Mouse (Mus musculus) thymus, adult 2 months (tissue): ENCODE data around the gene Gnmt. TPM values are rescaled to one million over a fixed set of nuclear protein-coding genes. Genes with fewer than 3 reads are reported as not detected.

Source experiments
- DNase-seq: peaks from one replicate; pipeline ENCODE4 v3.0.0; 2021
- H3K27ac ChIP-seq: fragments of 200-500 bp; 2 replicates; pipeline ENCODE4 v1.5.1; 2012; ENCODE audit warnings: low read length, control low read depth; ENCODE audit not compliant: control insufficient read depth, insufficient read depth
- H3K27me3 ChIP-seq: fragments of 200-500 bp; 2 replicates; pipeline ENCODE4 v1.6.1; 2012; ENCODE audit warnings: mild to moderate bottlenecking, low read length, moderate library complexity, mixed read lengths; ENCODE audit not compliant: control insufficient read depth, insufficient read depth
- H3K36me3 ChIP-seq: fragments of 200-500 bp; 2 replicates; pipeline ENCODE4 v1.6.1; 2012; ENCODE audit warnings: mild to moderate bottlenecking, low read length, moderate library complexity; ENCODE audit not compliant: control insufficient read depth, insufficient read depth
- H3K4me1 ChIP-seq: fragments of 200-500 bp; replicated peaks from 2 replicates; pipeline ENCODE4 v1.6.1; 2012; ENCODE audit warnings: low read length; ENCODE audit not compliant: control insufficient read depth, insufficient read depth
- H3K4me3 ChIP-seq: fragments of 200-500 bp; 2 replicates; pipeline ENCODE4 v1.5.1; 2012; ENCODE audit warnings: mild to moderate bottlenecking, low read length, control low read depth, moderate library complexity; ENCODE audit not compliant: control insufficient read depth, insufficient read depth
- CTCF ChIP-seq: fragments of 200-500 bp; IDR thresholded peaks from 2 replicates; pipeline ENCODE4 v1.5.1; 2012; ENCODE audit warnings: mild to moderate bottlenecking, control low read depth, low read length, moderate library complexity, borderline replicate concordance; ENCODE audit not compliant: control insufficient read depth, poor library complexity, insufficient read depth; ENCODE audit errors: extremely low read depth
- POLR2A ChIP-seq: fragments of 200-500 bp; IDR thresholded peaks from 2 replicates; pipeline ENCODE4 v1.6.1; 2012; ENCODE audit warnings: mild to moderate bottlenecking, low read length, control low read depth, moderate library complexity; ENCODE audit not compliant: control insufficient read depth, poor library complexity, insufficient read depth; ENCODE audit errors: extremely low read depth
- WGBS: fragments of 180-500 bp; shearing (Covaris S2); methylation state at CpG from one replicate; pipeline ENCODE4 v1.1.7; 2018; 5-methylcytosine and 5-hydroxymethylcytosine counted together
- polyA plus RNA-seq: library from polyadenylated mRNA; depleted of rRNA; stranded (reverse); fragments of >200 nt; gene quantifications from 2 replicates; pipeline ENCODE4 v1.2.3, GENCODE M21; 2012

The Gnmt gene
- polyA plus RNA-seq, 1 experiment = 4.4 TPM

- TF ChIP-seq CTCF = no peak
- no peak for TF ChIP-seq POLR2A
- H3K4me3 ChIP-seq = no peak overlapping the region
- 93% methylated on average over 12 of the region's 12 CpGs for WGBS
- no peak for DNase-seq
- peaks cover 20% of the 10 kb centered on the region for H3K4me1 ChIP-seq
- 0 out of 2 replicates have a peak, but pooled peaks cover 6% of the 10 kb centered on the region for H3K36me3 ChIP-seq
- H3K27me3 ChIP-seq = no peaks in the 10 kb centered on the region
- no peak overlapping the region for H3K27ac ChIP-seq
Measured at GRCm38 (mm10) chr17:46758753-46759152, 29.8 kb upstream of the Gnmt start.

DNA sequence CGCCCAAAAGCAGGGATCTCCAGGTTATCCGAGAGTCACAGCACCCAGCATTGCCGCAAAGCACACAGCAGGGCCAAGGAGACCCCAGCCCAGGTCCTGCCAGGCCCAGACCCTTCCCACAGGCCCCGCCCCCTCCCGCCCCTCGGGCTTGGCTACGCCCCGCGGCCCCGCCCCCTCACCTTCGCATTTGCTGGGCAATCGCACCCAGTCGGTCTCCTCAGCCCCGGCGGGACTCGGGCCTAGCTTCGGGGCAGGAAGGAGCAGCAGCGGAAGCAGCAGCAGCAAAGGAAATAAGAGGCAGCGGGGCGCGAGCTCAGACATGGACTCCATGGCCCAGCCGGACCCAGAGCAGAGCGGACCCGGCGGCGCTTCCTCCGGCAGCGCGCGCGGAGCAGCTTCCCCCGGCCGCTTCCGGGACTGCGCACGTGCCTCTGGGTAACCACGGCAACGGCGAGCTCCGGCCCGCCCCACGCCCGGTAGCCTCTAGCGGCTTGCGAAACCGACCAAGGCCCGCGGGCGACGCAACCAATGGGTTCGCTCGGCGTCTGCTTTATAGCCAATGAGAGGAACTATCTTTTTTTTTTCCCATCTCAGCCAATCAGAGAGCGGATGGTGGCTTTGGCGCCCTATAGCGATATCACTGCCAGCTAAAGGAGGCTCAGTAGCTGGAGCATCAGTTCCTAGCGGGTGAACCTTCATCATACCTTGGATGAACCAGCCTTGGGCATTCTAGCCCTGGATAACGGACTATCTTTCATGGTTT lies 23.0 kb upstream of the Gnmt start, which contains the start of gene Cnpy3:
Gene Cnpy3 (minus strand): TSS at position 421 of the 763 bp plus-strand sequence.
- Histone ChIP-seq H3K4me3 (peak within 1 kb of the TSS; percentile 83), H3K27ac (peak within 1 kb of the TSS; percentile 75), H3K36me3 (no peaks in the 10 kb centered on the region), H3K27me3 (no peaks in the 10 kb centered on the region), H3K4me1 (peaks cover 5% of the 10 kb centered on the region)
- WGBS = under 1% methylated on average over 58 of the region's 58 CpGs
- peak; percentile 61; the same call in 1 of the 2 replicates for TF ChIP-seq CTCF
- TF ChIP-seq POLR2A = peak; percentile 85
- peak; percentile 95 for DNase-seq

GRCm38 (mm10) chr17:46751056-46751793 lies 22.3 kb upstream of the Gnmt start:
- no peak for TF ChIP-seq CTCF
- no peak for TF ChIP-seq POLR2A
- 3% methylated on average over 16 of the region's 16 CpGs for WGBS
- Histone ChIP-seq H3K36me3 (peaks cover 4% of the 10 kb centered on the region), H3K27me3 (no peaks in the 10 kb centered on the region), H3K4me1 (peaks cover 5% of the 10 kb centered on the region), H3K27ac (peak overlapping the region; percentile 75), H3K4me3 (peak overlapping the region; percentile 83)
- no peak for DNase-seq

DNA sequence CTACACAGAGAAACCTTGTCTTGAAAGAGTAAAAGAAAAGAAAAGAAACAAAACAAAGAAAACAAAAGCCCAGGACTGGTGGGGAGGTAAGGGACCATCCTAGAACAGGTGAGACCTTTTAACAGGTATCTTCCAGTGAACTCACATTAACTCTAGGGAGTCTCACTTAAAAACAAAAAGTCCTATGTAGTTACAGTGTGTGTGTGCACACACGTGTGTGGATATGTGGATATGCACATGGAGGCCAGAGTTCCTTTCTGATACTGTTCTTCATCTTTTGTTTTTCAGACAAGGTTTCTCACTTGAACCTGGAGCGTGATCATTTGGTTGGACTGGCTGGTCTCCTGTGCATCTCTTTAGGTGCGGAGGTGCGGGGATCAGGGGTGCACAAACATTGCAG lies 21.6 kb upstream of the Gnmt start:
- WGBS = 48% methylated on average over 4 of the region's 4 CpGs

GRCm38 (mm10) chr17:46749282-46749681 lies 20.3 kb upstream of the Gnmt start:
- 88% methylated on average over 5 of the region's 5 CpGs for WGBS
- DNase-seq = no peak

More for the DNA sequence above, 21.6 kb upstream of the Gnmt start:
- no peak for DNase-seq
- H3K4me3 ChIP-seq = peak overlapping the region; percentile 20; the same call in 1 of the 2 replicates
- H3K27ac ChIP-seq = peak overlapping the region; percentile 56; the same call in 1 of the 2 replicates
- TF ChIP-seq CTCF (no peak), POLR2A (no peak)
- H3K4me1 ChIP-seq = peaks cover 5% of the 10 kb centered on the region
- no peaks in the 10 kb centered on the region for H3K27me3 ChIP-seq
- peaks cover 5% of the 10 kb centered on the region for H3K36me3 ChIP-seq

GRCm38 (mm10) chr17:46747806-46748205 lies 18.8 kb upstream of the Gnmt start:
- no peak overlapping the region for H3K27ac ChIP-seq
- H3K4me1 ChIP-seq = peaks cover 5% of the 10 kb centered on the region
- H3K4me3 ChIP-seq = no peak overlapping the region
- peaks cover 21% of the 10 kb centered on the region for H3K36me3 ChIP-seq
- 98% methylated on average over 2 of the region's 2 CpGs for WGBS
- no peak for DNase-seq
- H3K27me3 ChIP-seq = no peaks in the 10 kb centered on the region
- TF ChIP-seq POLR2A = no peak
- TF ChIP-seq CTCF = no peak

More at GRCm38 (mm10) chr17:46749282-46749681, 20.3 kb upstream of the Gnmt start:
- TF ChIP-seq CTCF (no peak), POLR2A (no peak)
- Histone ChIP-seq H3K36me3 (peaks cover 13% of the 10 kb centered on the region), H3K4me1 (peaks cover 5% of the 10 kb centered on the region), H3K4me3 (no peak overlapping the region), H3K27me3 (no peaks in the 10 kb centered on the region), H3K27ac (no peak overlapping the region)

DNA sequence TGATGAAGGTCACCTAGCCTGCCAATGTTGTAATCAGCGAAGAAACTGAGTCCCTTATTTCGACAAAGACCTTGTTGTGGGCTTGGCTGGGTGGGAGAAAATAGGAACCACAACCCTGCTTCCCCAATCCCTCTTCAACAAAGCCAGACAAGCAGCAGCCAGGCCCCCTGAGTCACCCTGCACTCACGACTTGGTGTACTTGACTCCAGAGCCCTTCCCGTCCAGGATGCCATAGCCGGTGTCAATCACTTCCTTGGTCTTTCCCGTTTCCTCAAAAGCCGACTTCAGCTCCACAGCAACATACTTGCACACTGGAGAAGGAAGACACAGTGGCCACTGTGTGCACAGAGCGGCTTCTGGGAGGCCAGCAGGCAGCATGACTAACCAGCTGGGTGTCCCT lies 18.3 kb upstream of the Gnmt start:
- WGBS = 87% methylated on average over 8 of the region's 8 CpGs
- H3K27ac ChIP-seq = no peak overlapping the region
- no peak for TF ChIP-seq POLR2A
- TF ChIP-seq CTCF = no peak
- DNase-seq = no peak
- peaks cover 24% of the 10 kb centered on the region for H3K36me3 ChIP-seq
- no peak overlapping the region for H3K4me3 ChIP-seq
- H3K27me3 ChIP-seq = no peaks in the 10 kb centered on the region
- peaks cover 5% of the 10 kb centered on the region for H3K4me1 ChIP-seq
